Mouse (Mus musculus): ENCODE measurements around the gene Zfp981. TPM values are rescaled to one million over a fixed set of nuclear protein-coding genes. Genes with fewer than 3 reads are reported as not detected.

Zfp981 gene
- under 1 TPM; 0.81 to 0.95 TPM for total RNA-seq (2023)

GRCm38 (mm10) chr4:146501727-146502126 lies at the start of gene Zfp981:
Gene Zfp981 (plus strand): TSS chr4:146502027.

Other genes with a start within 250 kb of the Zfp981 start
- gene Zfp992, start 53.0 kb upstream of the Zfp981 start, total RNA-seq (2023), result 1 to 10 TPM; 6.5 to 6.9 TPM
- 1 to 10 TPM; 1.1 to 5.1 TPM for gene Zfp993, start 108.9 kb downstream of the Zfp981 start, total RNA-seq (2023)